Mouse (Mus musculus): ENCODE results near the gene Cfap161. TPM values are rescaled to one million over a fixed set of nuclear protein-coding genes. Genes with fewer than 3 reads are reported as not detected.

The Cfap161 gene
- polyA plus RNA-seq, 2 experiments, result 0.28 to 0.82 TPM

DNA sequence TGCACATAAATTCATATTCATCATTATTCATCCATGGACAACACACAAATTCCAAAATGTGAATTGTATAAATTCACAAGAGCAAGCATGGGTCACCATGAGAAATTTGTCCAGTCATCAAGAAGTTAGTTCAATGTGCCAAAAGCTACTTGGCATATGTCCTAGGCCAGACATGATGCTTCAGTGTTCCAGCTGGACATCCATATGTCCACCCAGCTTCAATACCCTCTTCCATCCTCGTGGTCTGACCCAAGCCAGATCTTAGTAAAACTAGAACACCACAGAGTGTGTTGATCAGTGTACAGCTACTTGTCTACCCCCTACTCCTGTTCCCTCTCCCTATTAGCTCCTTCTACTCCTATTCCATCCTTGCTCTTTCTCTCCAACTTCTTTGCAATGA, 43.6 kb downstream of the Cfap161 start:
- H3K4me2 ChIP-seq (replicated peaks; ENCODE audit: low read depth, low read length, severe bottlenecking), result no peak overlapping the region
- DNase-seq (ENCODE audit: low spot score) (no peak), ATAC-seq (ENCODE audit: low FRiP score, low read depth) (no peak)
- no peak overlapping the region for H3K27ac ChIP-seq (replicated peaks; ENCODE audit: low read depth, low read length)
- no peak overlapping the region for H3K4me3 ChIP-seq (replicated peaks; ENCODE audit: low read length)
- H3K36me3 ChIP-seq (ENCODE audit: control insufficient read depth, insufficient read depth, low read length), result no peaks in the 10 kb centered on the region
- H3K4me1 ChIP-seq (ENCODE audit: control insufficient read depth, insufficient read depth, low read length), result peaks cover 6% of the 10 kb centered on the region; the same call in 1 of the 2 replicates
- H3K27me3 ChIP-seq (ENCODE audit: control insufficient read depth, insufficient read depth, low read length), result no peaks in the 10 kb centered on the region
- 74% methylated on average over 1 of the region's 1 CpGs for WGBS
- no peak for TF ChIP-seq POLR2A (IDR thresholded peaks at IDR 0.05; ENCODE audit: borderline replicate concordance, extremely low read depth, insufficient read depth, insufficient read length)
- H3K9me3 ChIP-seq (ENCODE audit: control insufficient read depth, low read length), result no peaks in the 10 kb centered on the region
- no peak overlapping the region for H3K9ac ChIP-seq (ENCODE audit: low read depth, low read length, severe bottlenecking)

GRCm38 (mm10) chr7:83748405-83748804, 46.3 kb downstream of the Cfap161 start:
- H3K9me3 ChIP-seq (ENCODE audit: control insufficient read depth, low read length), result no peaks in the 10 kb centered on the region
- H3K9ac ChIP-seq (ENCODE audit: low read depth, low read length, severe bottlenecking), result no peak overlapping the region
- no peaks in the 10 kb centered on the region for H3K36me3 ChIP-seq (ENCODE audit: control insufficient read depth, insufficient read depth, low read length)
- WGBS, result 78% methylated on average over 1 of the region's 1 CpGs
- peaks cover 22% of the 10 kb centered on the region for H3K4me1 ChIP-seq (ENCODE audit: control insufficient read depth, insufficient read depth, low read length)
- no peak overlapping the region for H3K4me3 ChIP-seq (replicated peaks; ENCODE audit: low read length)
- ATAC-seq (ENCODE audit: low FRiP score, low read depth) (no peak), DNase-seq (ENCODE audit: low spot score) (no peak)
- no peak for TF ChIP-seq POLR2A (IDR thresholded peaks at IDR 0.05; ENCODE audit: borderline replicate concordance, extremely low read depth, insufficient read depth, insufficient read length)
- H3K27me3 ChIP-seq (ENCODE audit: control insufficient read depth, insufficient read depth, low read length), result no peaks in the 10 kb centered on the region
- H3K4me2 ChIP-seq (replicated peaks; ENCODE audit: low read depth, low read length, severe bottlenecking), result no peak overlapping the region
- no peak overlapping the region for H3K27ac ChIP-seq (replicated peaks; ENCODE audit: low read depth, low read length)

DNA sequence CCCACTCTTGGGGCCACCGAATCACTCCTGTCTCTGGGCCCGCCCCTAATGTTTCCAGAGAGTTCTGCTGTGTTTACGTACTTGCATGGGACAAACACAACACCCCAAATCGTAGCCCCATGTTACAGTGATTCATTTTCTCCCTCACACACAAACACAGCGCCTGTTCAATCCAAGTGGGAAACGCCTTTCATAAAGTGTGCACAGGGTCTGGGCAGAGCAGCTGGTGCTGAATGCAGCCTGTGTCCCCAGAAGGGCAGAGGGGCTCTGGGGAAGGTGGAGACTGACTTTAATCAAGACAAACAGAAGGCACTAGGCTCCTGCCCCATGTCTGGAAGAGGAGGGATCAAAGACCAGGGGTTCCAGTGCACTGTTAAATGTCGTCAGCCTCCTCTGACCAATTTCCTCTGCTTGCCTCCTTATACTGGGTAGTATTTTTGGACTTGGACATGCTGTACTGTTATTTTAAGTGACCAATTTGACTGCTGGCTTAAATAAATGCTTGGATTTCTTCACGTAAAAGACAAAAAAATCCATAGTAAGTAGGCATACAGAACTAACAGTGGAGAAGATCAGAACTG, 48.5 kb downstream of the Cfap161 start:
- Histone ChIP-seq H3K36me3 (ENCODE audit: control insufficient read depth, insufficient read depth, low read length) (no peaks in the 10 kb centered on the region), H3K4me1 (ENCODE audit: control insufficient read depth, insufficient read depth, low read length) (peaks cover 22% of the 10 kb centered on the region), H3K27me3 (ENCODE audit: control insufficient read depth, insufficient read depth, low read length) (no peaks in the 10 kb centered on the region), H3K4me3 (replicated peaks; ENCODE audit: low read length) (peak overlapping the region; percentile 32), H3K9ac (ENCODE audit: low read depth, low read length, severe bottlenecking) (peak overlapping the region; percentile 48), H3K9me3 (ENCODE audit: control insufficient read depth, low read length) (no peaks in the 10 kb centered on the region), H3K27ac (replicated peaks; ENCODE audit: low read depth, low read length) (peak overlapping the region; percentile 83), H3K4me2 (replicated peaks; ENCODE audit: low read depth, low read length, severe bottlenecking) (peak overlapping the region; percentile 50)
- no peak for DNase-seq (ENCODE audit: low spot score)
- no peak for TF ChIP-seq POLR2A (IDR thresholded peaks at IDR 0.05; ENCODE audit: borderline replicate concordance, extremely low read depth, insufficient read depth, insufficient read length)
- WGBS, result 28% methylated on average over 8 of the region's 8 CpGs
- peak; percentile 74 for ATAC-seq (ENCODE audit: low FRiP score, low read depth)

DNA sequence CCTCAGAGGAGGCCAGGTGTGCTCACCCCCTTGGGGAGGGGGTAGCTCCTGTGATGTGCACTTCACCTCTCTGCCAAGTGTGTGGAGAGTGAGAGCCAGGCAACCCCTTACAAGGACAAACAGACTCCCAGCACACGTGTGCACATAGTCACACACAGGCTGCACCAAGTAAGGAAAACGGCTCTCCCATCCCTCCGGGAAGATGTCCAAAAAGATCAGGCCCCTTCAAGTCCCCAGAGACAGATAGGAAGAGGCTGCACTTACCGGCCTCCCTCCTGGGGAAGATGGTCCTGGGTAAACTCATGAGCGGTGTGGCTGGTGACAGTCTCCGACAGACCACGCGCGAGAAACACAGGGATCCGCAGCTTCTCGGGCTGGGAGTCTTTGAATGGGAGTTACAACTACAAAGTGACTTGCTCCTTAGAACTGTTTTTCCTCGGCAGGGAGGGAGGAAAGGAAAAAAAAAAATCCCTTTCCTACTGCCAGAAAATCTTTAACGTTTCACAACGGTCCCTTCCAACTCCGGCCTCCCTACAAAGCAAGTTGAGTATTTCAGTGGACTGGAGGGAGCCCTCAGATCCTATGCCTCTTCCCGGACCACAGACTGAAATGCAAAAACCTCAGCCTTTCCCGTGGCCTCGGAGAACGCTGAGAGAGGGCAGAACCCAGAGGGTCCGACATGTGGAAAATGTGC, 49.1 kb downstream of the Cfap161 start, which contains the start of gene Il16:
TSS of gene Il16 (minus strand) at position 314 of the 694 bp plus-strand sequence.
- H3K27me3 ChIP-seq (ENCODE audit: control insufficient read depth, insufficient read depth, low read length), result no peaks in the 10 kb centered on the region
- DNase-seq (ENCODE audit: low spot score) (peak; percentile 40), ATAC-seq (ENCODE audit: low FRiP score, low read depth) (peak; percentile 60)
- 23% methylated on average over 20 of the region's 20 CpGs for WGBS
- no peaks in the 10 kb centered on the region for H3K36me3 ChIP-seq (ENCODE audit: control insufficient read depth, insufficient read depth, low read length)
- no peaks in the 10 kb centered on the region for H3K9me3 ChIP-seq (ENCODE audit: control insufficient read depth, low read length)
- peak within 1 kb of the TSS; percentile 48 for H3K9ac ChIP-seq (ENCODE audit: low read depth, low read length, severe bottlenecking)
- peak within 1 kb of the TSS; percentile 32 for H3K4me3 ChIP-seq (replicated peaks; ENCODE audit: low read length)
- TF ChIP-seq POLR2A (IDR thresholded peaks at IDR 0.05; ENCODE audit: borderline replicate concordance, extremely low read depth, insufficient read depth, insufficient read length), result no peak
- peak within 1 kb of the TSS; percentile 83 for H3K27ac ChIP-seq (replicated peaks; ENCODE audit: low read depth, low read length)
- H3K4me1 ChIP-seq (ENCODE audit: control insufficient read depth, insufficient read depth, low read length), result peaks cover 22% of the 10 kb centered on the region
- peak within 1 kb of the TSS; percentile 50 for H3K4me2 ChIP-seq (replicated peaks; ENCODE audit: low read depth, low read length, severe bottlenecking)

- Histone ChIP-seq H3K4me2 (replicated peaks; ENCODE audit: low read depth, low read length, severe bottlenecking) (peak overlapping the region; percentile 50), H3K27me3 (ENCODE audit: control insufficient read depth, insufficient read depth, low read length) (no peaks in the 10 kb centered on the region), H3K9me3 (ENCODE audit: control insufficient read depth, low read length) (no peaks in the 10 kb centered on the region), H3K4me1 (ENCODE audit: control insufficient read depth, insufficient read depth, low read length) (peaks cover 27% of the 10 kb centered on the region), H3K4me3 (replicated peaks; ENCODE audit: low read length) (peak overlapping the region; percentile 32), H3K36me3 (ENCODE audit: control insufficient read depth, insufficient read depth, low read length) (no peaks in the 10 kb centered on the region), H3K9ac (ENCODE audit: low read depth, low read length, severe bottlenecking) (peak overlapping the region; percentile 48), H3K27ac (replicated peaks; ENCODE audit: low read depth, low read length) (peak overlapping the region; percentile 83)
- DNase-seq (ENCODE audit: low spot score) (no peak), ATAC-seq (ENCODE audit: low FRiP score, low read depth) (peak; percentile 58)
- TF ChIP-seq POLR2A (IDR thresholded peaks at IDR 0.05; ENCODE audit: borderline replicate concordance, extremely low read depth, insufficient read depth, insufficient read length), result no peak
- 37% methylated on average over 9 of the region's 9 CpGs for WGBS
Observed at GRCm38 (mm10) chr7:83745065-83745412, 49.6 kb downstream of the Cfap161 start.
